Mouse (Mus musculus) layer of hippocampus, postnatal 36 days (tissue): ENCODE results near the gene Rarg. TPM values are rescaled to one million over a fixed set of nuclear protein-coding genes. Genes with fewer than 3 reads are reported as not detected.

Source experiments
- DNase-seq, 2 experiments: peaks; one replicate each; pipeline ENCODE4 v3.0.0; 2022
- total RNA-seq, 2 experiments: library from RNA; stranded (reverse); gene quantifications; 2 replicates each; pipeline ENCODE4 v1.2.3; 2021

Gene Rarg
- total RNA-seq, 2 experiments from 2014 or later: 8.3 to 10.0 TPM

- DNase-seq: peak; percentile 68 to 71
These were observed 53.4 kb downstream of the Rarg start for GRCm38 (mm10) chr15:102203835-102204381.

DNA sequence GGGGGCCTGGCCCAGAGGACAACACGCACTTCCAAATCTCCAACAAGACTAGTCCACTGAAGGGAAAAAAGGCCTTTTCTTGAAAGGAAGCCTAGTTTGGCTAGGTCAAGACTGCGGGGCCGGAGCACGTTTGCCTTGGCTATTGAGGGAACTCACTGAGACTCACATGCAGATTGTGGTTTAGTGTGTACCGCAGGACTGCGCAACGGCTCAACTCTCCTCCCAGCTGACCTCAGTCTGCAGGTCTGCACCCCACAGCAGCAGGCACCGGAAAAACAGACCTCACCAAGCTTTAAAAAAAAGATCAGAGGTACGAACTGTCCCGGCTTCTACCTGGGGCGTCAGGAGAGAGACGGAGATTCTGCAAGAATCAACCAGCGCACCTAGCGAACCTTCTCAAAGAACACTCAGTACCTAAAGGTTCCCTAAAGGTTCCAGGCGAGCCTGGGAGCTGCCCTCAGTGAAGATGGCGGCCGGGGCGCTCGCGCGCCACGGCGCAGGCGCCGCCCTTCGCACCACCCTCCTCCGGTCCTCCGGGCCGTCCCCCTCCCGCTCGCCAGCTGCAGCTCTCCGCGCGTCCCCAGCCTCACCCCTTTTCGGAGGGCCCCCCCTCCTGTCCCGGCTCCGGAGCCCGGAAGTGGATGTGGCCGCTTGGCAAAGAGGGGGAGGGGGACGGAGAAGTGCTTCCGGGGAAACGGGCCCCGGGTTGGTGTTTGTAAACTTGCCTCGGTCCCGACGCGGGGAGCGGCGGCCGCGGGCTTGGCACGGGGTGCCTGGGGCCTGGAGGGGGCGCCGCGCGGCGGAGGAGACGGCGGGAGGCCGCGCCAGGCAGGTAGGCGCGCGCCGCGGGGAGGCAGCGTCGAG, 54.1 kb downstream of the Rarg start, which contains the start of gene Zfp740:
TSS of gene Zfp740 (plus strand) at position 279 of the 864 bp plus-strand sequence.
- DNase-seq: peak; percentile 94 to 95

DNA sequence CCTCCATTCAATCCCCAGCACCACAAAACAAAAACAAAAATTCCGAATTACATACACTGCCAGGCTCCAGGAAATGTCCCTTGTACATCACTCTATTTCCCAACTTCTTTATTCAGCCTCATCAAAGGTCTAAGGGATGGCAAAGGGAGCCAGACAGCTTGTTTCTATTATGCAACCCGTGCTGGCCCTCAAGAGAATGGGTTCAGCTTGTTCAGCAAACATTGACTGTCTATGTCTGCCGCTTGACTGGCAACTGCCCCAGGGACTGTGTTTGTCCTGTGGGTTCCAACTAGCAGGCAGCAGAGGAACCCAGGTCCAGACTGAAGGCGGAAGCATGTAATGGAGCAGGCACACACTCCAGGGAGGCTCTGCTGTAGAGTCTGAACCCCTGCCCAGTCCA, 58.5 kb downstream of the Rarg start:
- no peak for DNase-seq

DNA sequence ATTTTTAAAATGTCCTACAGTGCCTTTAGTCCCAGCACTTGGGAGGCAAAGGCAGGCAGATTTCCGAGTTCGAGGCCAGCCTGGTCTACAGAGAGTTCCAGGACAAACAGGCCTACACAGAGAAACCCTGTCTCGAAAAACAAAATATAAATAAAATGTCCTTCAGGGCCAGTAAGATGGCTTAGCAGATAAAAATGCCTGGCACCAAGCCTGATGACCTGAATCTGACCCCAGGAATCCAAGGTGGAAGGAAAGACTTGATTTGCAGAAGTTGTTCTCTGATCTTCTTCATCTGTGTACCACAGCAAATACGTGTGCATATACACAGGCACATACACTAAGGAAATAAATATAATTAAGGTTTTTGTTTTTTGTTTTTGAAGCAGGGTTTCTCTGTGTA, 61.9 kb downstream of the Rarg start:
- DNase-seq: no peak

GRCm38 (mm10) chr15:102194439-102194838, 62.9 kb downstream of the Rarg start:
- no peak for DNase-seq

DNA sequence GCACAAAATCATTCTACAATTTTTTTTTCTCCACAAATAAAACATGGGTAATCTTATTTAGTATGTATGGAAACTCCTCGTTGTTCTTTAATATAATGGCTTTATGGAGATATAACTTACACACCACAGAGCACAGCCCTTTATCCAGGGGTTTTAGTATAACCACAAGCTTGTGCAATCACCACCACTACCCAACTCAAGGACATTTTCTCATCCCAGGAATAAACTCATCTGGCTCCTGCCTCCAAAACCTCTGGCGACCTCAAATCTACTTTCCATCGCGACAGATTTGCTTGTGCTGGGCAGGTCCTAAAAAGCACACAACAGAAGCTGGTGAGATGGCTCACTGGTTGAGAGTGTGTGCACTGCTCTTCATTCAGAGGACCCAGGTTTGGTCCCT, 63.7 kb downstream of the Rarg start:
- no peak for DNase-seq

- no peak for DNase-seq
These were observed 64.4 kb downstream of the Rarg start for GRCm38 (mm10) chr15:102192820-102193386.

DNA sequence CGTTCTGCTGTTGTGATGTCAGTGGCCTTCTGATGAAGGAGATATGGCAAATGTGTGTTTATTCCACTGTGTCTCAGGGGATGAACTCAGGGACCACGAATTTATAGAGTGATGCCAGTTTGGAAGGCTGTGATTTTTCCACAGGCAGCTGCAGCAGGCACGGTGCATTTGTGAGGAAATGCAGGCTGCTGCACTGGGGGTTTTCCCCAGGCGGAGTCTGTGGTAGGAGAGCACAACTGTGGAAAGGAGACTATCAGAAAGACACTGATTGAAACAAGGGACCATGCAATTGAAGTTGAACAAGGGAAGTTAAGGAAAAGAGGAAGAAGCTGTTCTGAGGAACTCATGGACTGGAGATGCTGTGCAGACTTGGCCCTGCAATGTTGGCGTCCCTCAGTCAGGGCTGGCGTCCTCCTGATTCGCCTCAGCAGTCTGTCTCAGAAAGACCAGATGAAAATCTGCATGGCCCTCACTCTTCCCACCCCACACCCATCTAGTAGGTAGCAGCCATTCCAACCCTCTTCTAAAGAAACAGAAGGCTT, 65.0 kb downstream of the Rarg start:
- DNase-seq: no peak

GRCm38 (mm10) chr15:102191699-102192098, 65.6 kb downstream of the Rarg start:
- DNase-seq: no peak

GRCm38 (mm10) chr15:102188883-102189282, 68.4 kb downstream of the Rarg start:
- no peak for DNase-seq

- no peak for DNase-seq
These were observed 69.2 kb downstream of the Rarg start for GRCm38 (mm10) chr15:102188096-102188495.

- no peak for DNase-seq
These were observed 71.1 kb downstream of the Rarg start for GRCm38 (mm10) chr15:102186239-102186638.

Other genes starting within 250 kb of the Rarg start
- gene Krt18, start 229.3 kb downstream of the Rarg start, total RNA-seq: under 1 TPM in 1 of 2 experiments, not detected in 1; 0.71 TPM
- 100 to 1,000 TPM; 179 to 182 TPM for gene Eif4b, start 183.7 kb downstream of the Rarg start, total RNA-seq
- 10 to 100 TPM; 10.7 to 22.0 TPM for gene Tns2, start 157.1 kb downstream of the Rarg start, total RNA-seq
- 100 to 1,000 TPM; 141 to 151 TPM for gene Spryd3, start 121.3 kb downstream of the Rarg start, total RNA-seq
- 1 to 10 TPM; 8.2 to 8.9 TPM for gene Igfbp6, start 113.2 kb downstream of the Rarg start, total RNA-seq
- under 1 TPM in 1 of 2 experiments, not detected in 1; 0.23 TPM for gene Soat2, start 107.0 kb downstream of the Rarg start, total RNA-seq
- 10 to 100 TPM; 68.8 to 69.4 TPM for gene Zfp740, start 54.3 kb downstream of the Rarg start, total RNA-seq
- gene Csad, start 52.8 kb downstream of the Rarg start, total RNA-seq: 10 to 100 TPM; 37.1 to 39.5 TPM
- gene Itgb7, start 25.6 kb downstream of the Rarg start, total RNA-seq: 1 to 10 TPM; 1.8 to 2.2 TPM
- gene Gm9918, start 13.0 kb upstream of the Rarg start, total RNA-seq: not detected
- 10 to 100 TPM; 33.9 to 37.3 TPM for gene Mfsd5, start 21.9 kb upstream of the Rarg start, total RNA-seq
- 1 to 10 TPM; 1.4 to 1.8 TPM for gene Espl1, start 38.7 kb upstream of the Rarg start, total RNA-seq
- 100 to 1,000 TPM; 400 to 436 TPM for gene Pfdn5, start 68.6 kb upstream of the Rarg start, total RNA-seq
- gene Myg1, start 74.2 kb upstream of the Rarg start, total RNA-seq: 10 to 100 TPM; 65.9 to 69.8 TPM
- 10 to 100 TPM; 21.4 to 24.2 TPM for gene Aaas, start 93.3 kb upstream of the Rarg start, total RNA-seq
- gene Sp7, start 109.7 kb upstream of the Rarg start, total RNA-seq: under 1 TPM; 0.38 to 0.57 TPM
- 10 to 100 TPM; 22.4 to 23.1 TPM for gene Sp1, start 148.6 kb upstream of the Rarg start, total RNA-seq
- under 1 TPM; 0.42 to 0.51 TPM for gene Amhr2, start 187.8 kb upstream of the Rarg start, total RNA-seq
- 10 to 100 TPM; 40.6 to 41.0 TPM for gene Prr13, start 201.5 kb upstream of the Rarg start, total RNA-seq
- gene Pcbp2, start 213.0 kb upstream of the Rarg start, total RNA-seq: 100 to 1,000 TPM; 448 to 513 TPM
- not detected for gene Gm10337, start 246.2 kb upstream of the Rarg start, total RNA-seq